Mouse (Mus musculus) thymus, adult 2 months (tissue): ENCODE results near the gene 1500009L16Rik.

ENCODE experiments used
- CTCF ChIP-seq: fragments of 200-500 bp; IDR thresholded peaks from 2 replicates; pipeline ENCODE4 v1.5.1; 2012; ENCODE audit warnings: mild to moderate bottlenecking, control low read depth, low read length, moderate library complexity, borderline replicate concordance; ENCODE audit not compliant: control insufficient read depth, poor library complexity, insufficient read depth; ENCODE audit errors: extremely low read depth
- POLR2A ChIP-seq: fragments of 200-500 bp; IDR thresholded peaks from 2 replicates; pipeline ENCODE4 v1.6.1; 2012; ENCODE audit warnings: mild to moderate bottlenecking, low read length, control low read depth, moderate library complexity; ENCODE audit not compliant: control insufficient read depth, poor library complexity, insufficient read depth; ENCODE audit errors: extremely low read depth

- TF ChIP-seq POLR2A (no peak), CTCF (no peak)
These were observed 41.3 kb upstream of the 1500009L16Rik start for GRCm38 (mm10) chr10:83681334-83681733.
